Mouse (Mus musculus) spleen, postnatal 36 days (tissue): ENCODE data around the gene Upk1a.

Source experiments
- DNase-seq, 2 experiments: peaks; one replicate each; pipeline ENCODE4 v3.0.0; 2022; ENCODE audit warnings: low spot score in 2 of 2, mixed read lengths in 1 of 2

Gene Upk1a

GRCm38 (mm10) chr7:30612654-30613402, at the start of gene Upk1a:
Gene Upk1a (minus strand): TSS chr7:30612847.
- DNase-seq, result no peak

- DNase-seq, result peak; percentile 99
These were observed 37.2 kb upstream of the Upk1a start, which contains the start of gene Rbm42 for GRCm38 (mm10) chr7:30649591-30650540. Gene Rbm42 (minus strand): TSS chr7:30650317.

GRCm38 (mm10) chr7:30639083-30639482, 26.4 kb upstream of the Upk1a start:
- DNase-seq, result no peak

GRCm38 (mm10) chr7:30636395-30636794, 23.7 kb upstream of the Upk1a start:
- DNase-seq, result no peak

- no peak for DNase-seq
These were observed 23.1 kb upstream of the Upk1a start, which contains the start of gene Etv2 for GRCm38 (mm10) chr7:30635752-30636151. Gene Etv2 (minus strand): TSS chr7:30635852.

- peak; percentile 34 to 37 for DNase-seq
These were observed 22.0 kb upstream of the Upk1a start for GRCm38 (mm10) chr7:30634621-30635020.

GRCm38 (mm10) chr7:30633762-30634412, 21.2 kb upstream of the Upk1a start:
- DNase-seq, result no peak

GRCm38 (mm10) chr7:30629013-30629412, 16.4 kb upstream of the Upk1a start:
- no peak for DNase-seq

GRCm38 (mm10) chr7:30626647-30627046, 14.0 kb upstream of the Upk1a start:
- DNase-seq, result no peak

- peak; percentile 84 to 86 for DNase-seq
These were observed 13.1 kb upstream of the Upk1a start, which contains the start of gene Cox6b1 for GRCm38 (mm10) chr7:30625530-30626384. Gene Cox6b1 (minus strand): TSS chr7:30626151.

GRCm38 (mm10) chr7:30619202-30619601, 6.6 kb upstream of the Upk1a start:
- DNase-seq, result no peak

GRCm38 (mm10) chr7:30618658-30619057, 6.0 kb upstream of the Upk1a start:
- no peak for DNase-seq

- no peak for DNase-seq
These were observed 2.6 kb upstream of the Upk1a start for GRCm38 (mm10) chr7:30615049-30615760.

- DNase-seq, result no peak
These were observed 1.8 kb upstream of the Upk1a start for GRCm38 (mm10) chr7:30614454-30614853.

GRCm38 (mm10) chr7:30613529-30614112, 974 bp upstream of the Upk1a start:
- peak; percentile 21 to 43 for DNase-seq

- DNase-seq, result no peak
These were observed 2.6 kb downstream of the Upk1a start for GRCm38 (mm10) chr7:30610043-30610442.

- no peak for DNase-seq
These were observed 4.2 kb downstream of the Upk1a start for GRCm38 (mm10) chr7:30608476-30608875.

- peak; percentile 57 to 64 for DNase-seq
These were observed 4.8 kb downstream of the Upk1a start for GRCm38 (mm10) chr7:30607706-30608309.

- DNase-seq, result no peak
These were observed 7.7 kb downstream of the Upk1a start for GRCm38 (mm10) chr7:30604944-30605343.
